ENCODE assay signal across 9 mouse cellular contexts in genomic region chr6:140646892-140647291, GRCm38 (mm10). TPM values are rescaled to one million over a fixed set of nuclear protein-coding genes. Genes with fewer than 3 reads are reported as not detected.
DNase-seq lines count a peak whose midpoint lies in the region; ATAC-seq lines count a peak whose summit lies in the region.
"Had no signal": no experiment of that assay in that cellular context is flagged by ENCODE, and none has a peak within 500 bp of the region (broad histone marks: within the 10 kb centered on the region; RNA-seq: fewer than 3 reads in every experiment).

No protein-coding gene starts in this region.

- H3K27ac ChIP-seq in forebrain, embryonic 13.5 days, result no peak overlapping the region
- H3K27ac ChIP-seq in forebrain, embryonic 12.5 days, result no peak overlapping the region
- H3K27ac ChIP-seq in kidney, embryonic 16.5 days (ENCODE audit: low read length), result no peak overlapping the region

- WGBS in forebrain, embryonic 13.5 days, result 88% methylated on average over 6 of the region's 6 CpGs
- 93% methylated on average over 6 of the region's 6 CpGs for WGBS in forebrain, embryonic 12.5 days
- 63% methylated on average over 6 of the region's 6 CpGs for WGBS in kidney, embryonic 16.5 days

- DNase-seq in kidney, adult 9 months, result no peak
- peak; percentile 30 for DNase-seq in kidney, postnatal 10 days
- peak; percentile 42 for DNase-seq in lung, postnatal 14 days
- no peak for DNase-seq in urinary bladder, adult 2 months (ENCODE audit: low spot score)
- DNase-seq: cerebellum, postnatal 14 days had no signal

- H3K27me3 ChIP-seq in forebrain, embryonic 13.5 days, result no peaks in the 10 kb centered on the region
- no peaks in the 10 kb centered on the region for H3K27me3 ChIP-seq in forebrain, embryonic 12.5 days
- no peaks in the 10 kb centered on the region for H3K27me3 ChIP-seq in kidney, embryonic 16.5 days (ENCODE audit: insufficient read depth, low read length)

- H3K9me3 ChIP-seq in forebrain, embryonic 13.5 days (replicated peaks), result no peaks in the 10 kb centered on the region
- no peaks in the 10 kb centered on the region for H3K9me3 ChIP-seq in forebrain, embryonic 12.5 days
- H3K9me3 ChIP-seq in kidney, embryonic 16.5 days (ENCODE audit: low read length), result no peaks in the 10 kb centered on the region

- ATAC-seq in forebrain, embryonic 13.5 days, result peak; percentile 21; the same call in 1 of the 2 replicates
- ATAC-seq in forebrain, embryonic 12.5 days (ENCODE audit: low FRiP score), result no peak
- ATAC-seq in kidney, embryonic 16.5 days (ENCODE audit: low FRiP score, low TSS enrichment), result peak; percentile 57; the same call in 1 of the 2 replicates
- no peak for ATAC-seq in megakaryocyte, adult 5-6 weeks (ENCODE audit: poor library complexity, severe bottlenecking)

- no peaks in the 10 kb centered on the region for H3K4me1 ChIP-seq in forebrain, embryonic 13.5 days
- H3K4me1 ChIP-seq in forebrain, embryonic 12.5 days, result no peaks in the 10 kb centered on the region
- H3K4me1 ChIP-seq in kidney, embryonic 16.5 days (ENCODE audit: insufficient read depth, low read length), result no peaks in the 10 kb centered on the region

- no peak overlapping the region for H3K4me2 ChIP-seq in forebrain, embryonic 13.5 days
- H3K4me2 ChIP-seq in forebrain, embryonic 12.5 days, result no peak overlapping the region
- no peak overlapping the region for H3K4me2 ChIP-seq in kidney, embryonic 16.5 days (replicated peaks; ENCODE audit: low read depth, low read length)

- peaks cover 71% of the 10 kb centered on the region for H3K36me3 ChIP-seq in forebrain, embryonic 13.5 days (ENCODE audit: poor library complexity, severe bottlenecking)
- peaks cover 70% of the 10 kb centered on the region for H3K36me3 ChIP-seq in forebrain, embryonic 12.5 days (replicated peaks)
- H3K36me3 ChIP-seq in kidney, embryonic 16.5 days (ENCODE audit: insufficient read depth, low read length), result peaks cover 48% of the 10 kb centered on the region

- H3K9ac ChIP-seq in forebrain, embryonic 13.5 days, result no peak overlapping the region
- H3K9ac ChIP-seq in forebrain, embryonic 12.5 days, result no peak overlapping the region
- no peak overlapping the region for H3K9ac ChIP-seq in kidney, embryonic 16.5 days (replicated peaks; ENCODE audit: low read length)

- H3K4me3 ChIP-seq in forebrain, embryonic 13.5 days, result no peak overlapping the region
- no peak overlapping the region for H3K4me3 ChIP-seq in forebrain, embryonic 12.5 days (replicated peaks)
- no peak overlapping the region for H3K4me3 ChIP-seq in kidney, embryonic 16.5 days (ENCODE audit: low read length)

RNA-seq across cellular contexts. Expression of gene Aebp2, which starts 24.4 kb away (rescaled TPM):
- 8.8 and 10.2 TPM in 2 replicates for polyA plus RNA-seq in forebrain, embryonic 13.5 days (2015; fragmentation: Nextera tagmentation; extraction: Ambion mirVana)
- polyA plus RNA-seq in forebrain, embryonic 12.5 days (2016; fragmentation: Nextera tagmentation; extraction: Ambion mirVana), result 14.4 and 15.6 TPM in 2 replicates
- polyA plus RNA-seq in kidney, embryonic 16.5 days (2015; fragmentation: Nextera tagmentation; extraction: Ambion mirVana), result 9.4 and 10.8 TPM in 2 replicates
- 32.5 and 38.1 TPM in 2 replicates for polyA plus RNA-seq in urinary bladder, adult 2 months (2012; rRNA removed)
- total RNA-seq in megakaryocyte, adult 5-6 weeks (2015), result 31.5 and 34.2 TPM in 2 replicates
- total RNA-seq in megakaryocyte, adult 5-6 weeks (2017), result 40.5 and 49.7 TPM in 2 replicates

Comparison
In these comparisons a context has a peak if more than half of its experiments do, and no peak if none do; other contexts are left out.
1. ATAC-seq: peak in forebrain, embryonic 13.5 days (single experiment) and kidney, embryonic 16.5 days (single experiment); none in forebrain, embryonic 12.5 days (single experiment) and megakaryocyte, adult 5-6 weeks (single experiment).
2. DNase-seq: peak in kidney, postnatal 10 days (single experiment) and lung, postnatal 14 days (single experiment); none in kidney, adult 9 months (single experiment) and urinary bladder, adult 2 months (single experiment).